Mouse (Mus musculus): Measurements from ENCODE around the gene Catsperb. TPM values are rescaled to one million over a fixed set of nuclear protein-coding genes. Genes with fewer than 3 reads are reported as not detected.

Gene Catsperb
- polyA plus RNA-seq (2012; rRNA removed): not detected in 2 replicates

GRCm38 (mm10) chr12:101404353-101404752 lies at the start of gene Catsperb:
Catsperb (plus strand) TSS chr12:101404653.

